Mouse (Mus musculus): Measurements from ENCODE around the gene Mafk.

DNA sequence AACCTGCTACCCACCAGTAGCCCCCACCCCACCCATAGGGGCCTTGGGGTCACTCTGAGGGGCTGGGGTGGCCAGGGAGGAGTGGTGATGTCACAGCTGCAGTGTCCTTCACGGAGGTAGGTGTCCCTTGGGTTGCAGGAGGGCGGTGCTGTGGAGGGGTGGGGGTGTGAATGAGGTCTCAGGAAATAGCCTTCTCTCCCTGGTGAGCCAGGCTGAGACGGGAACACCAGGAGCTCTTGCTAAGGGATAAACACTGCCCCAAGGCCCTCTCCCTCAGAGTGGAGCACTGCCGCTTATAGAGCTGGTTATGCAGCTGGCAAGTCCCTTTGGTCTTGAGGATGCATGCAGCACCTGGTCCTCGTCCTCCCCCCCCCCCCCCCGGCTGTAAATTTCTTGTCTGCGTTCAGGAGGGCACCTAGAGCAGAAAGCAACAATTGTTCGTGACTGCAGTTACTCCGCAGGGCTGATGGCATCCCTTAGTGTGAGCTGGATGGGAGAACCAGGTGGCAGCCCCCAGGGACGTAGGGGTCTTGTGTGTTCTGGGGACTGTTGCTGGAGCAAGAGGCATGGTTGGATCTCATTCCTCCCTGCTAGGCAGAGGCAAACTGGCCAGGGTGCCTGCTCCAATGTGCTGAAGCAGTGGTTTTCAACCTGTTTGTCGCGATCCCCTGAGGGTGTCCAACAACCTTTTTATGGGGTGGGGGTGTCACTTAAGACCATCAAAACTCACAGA is 7.0 kb downstream of the Mafk start:
- no peak for TF ChIP-seq POLR2A (IDR thresholded peaks at IDR 0.05; ENCODE audit: control insufficient read depth, low read depth, low read length)
- no peak for TF ChIP-seq CTCF (IDR thresholded peaks at IDR 0.05; ENCODE audit: control insufficient read depth, insufficient read depth, insufficient replicate concordance, low read depth, low read length)

Data from testis, adult 2 months (tissue).